Mouse (Mus musculus) erythroid progenitor cell, adult 5-6 weeks (primary cell): Measurements from ENCODE around the gene Agmat. TPM values are rescaled to one million over a fixed set of nuclear protein-coding genes. Genes with fewer than 3 reads are reported as not detected.
"Not testable (repeated sequence)": the region's sequence is repeated elsewhere in the genome, so short reads cannot be mapped to it uniquely, and the experiment has no call there.

Experiments used
- ATAC-seq: replicated peaks from 2 replicates; pipeline ENCODE4 v1.8.0; 2016; ENCODE audit warnings: moderate number of reproducible peaks, mild to moderate bottlenecking, moderate TSS enrichment, inconsistent platforms; ENCODE audit not compliant: poor library complexity, low FRiP score, severe bottlenecking
- total RNA-seq, 2 experiments: library from RNA; stranded (forward) in 1 of 2; stranded (reverse) in 1 of 2; fragments of 150-400 nt in 1 of 2; fragments of 186-747, 209-891 nt in 1 of 2; gene quantifications; 2 replicates each; pipeline versions ENCODE4 v1.2.3 to v1.2.4; 2015 to 2017; ENCODE audit warnings: low replicate concordance in 2 of 2

Agmat gene
- total RNA-seq, 2 experiments from 2014 or later: 1.3 TPM; not detected in 1

- ATAC-seq: peak; percentile 92
Observed at GRCm38 (mm10) chr4:141767353-141768036, 21.0 kb downstream of the Agmat start.

- no peak for ATAC-seq
Observed at GRCm38 (mm10) chr4:141769501-141770160, 23.2 kb downstream of the Agmat start.

- no peak for ATAC-seq
Observed at GRCm38 (mm10) chr4:141771823-141772222, 25.4 kb downstream of the Agmat start.

- ATAC-seq: not testable (repeated sequence)
Observed at GRCm38 (mm10) chr4:141773019-141773418, 26.5 kb downstream of the Agmat start.

GRCm38 (mm10) chr4:141779828-141780227 is 33.4 kb downstream of the Agmat start:
- ATAC-seq: no peak

- no peak for ATAC-seq
Observed at GRCm38 (mm10) chr4:141781201-141781985, 34.9 kb downstream of the Agmat start.

- no peak for ATAC-seq
Observed at GRCm38 (mm10) chr4:141784835-141785234, 38.4 kb downstream of the Agmat start.

GRCm38 (mm10) chr4:141786141-141786540 is 39.7 kb downstream of the Agmat start:
- ATAC-seq: no peak

- ATAC-seq: no peak
Observed at GRCm38 (mm10) chr4:141787046-141787445, 40.6 kb downstream of the Agmat start.

GRCm38 (mm10) chr4:141787462-141787861 is 41.0 kb downstream of the Agmat start:
- no peak for ATAC-seq

- ATAC-seq: no peak
Observed at GRCm38 (mm10) chr4:141789564-141790218, 43.2 kb downstream of the Agmat start.

GRCm38 (mm10) chr4:141790524-141790990 is 44.1 kb downstream of the Agmat start, which contains the start of gene Dnajc16:
Dnajc16 (minus strand) TSS chr4:141790931.
- ATAC-seq: peak; percentile 74

GRCm38 (mm10) chr4:141791486-141791885 is 45.0 kb downstream of the Agmat start:
- no peak for ATAC-seq

- ATAC-seq: no peak
Observed at GRCm38 (mm10) chr4:141791951-141792350, 45.5 kb downstream of the Agmat start.

- ATAC-seq: peak; percentile 35
Observed at GRCm38 (mm10) chr4:141792554-141793281, 46.2 kb downstream of the Agmat start.

GRCm38 (mm10) chr4:141793282-141794151 is 47.0 kb downstream of the Agmat start, which contains the start of gene Casp9:
Casp9 (plus strand) TSS chr4:141793612.
- ATAC-seq: peak; percentile 80

- ATAC-seq: no peak
Observed at GRCm38 (mm10) chr4:141794152-141794535, 47.7 kb downstream of the Agmat start.

GRCm38 (mm10) chr4:141796356-141796755 is 49.9 kb downstream of the Agmat start:
- no peak for ATAC-seq
